Mouse (Mus musculus): Measurements from ENCODE around the gene Plac1. TPM values are rescaled to one million over a fixed set of nuclear protein-coding genes. Genes with fewer than 3 reads are reported as not detected.

The Plac1 gene
- polyA plus RNA-seq, 1 experiment = not detected

- 89% methylated on average over 3 of the region's 3 CpGs for WGBS
- H3K27me3 ChIP-seq (ENCODE audit: control insufficient read depth, insufficient read depth, low read length) = no peaks in the 10 kb centered on the region
- no peak for DNase-seq (ENCODE audit: low read depth in 1 of 2, low spot score in 2 of 2)
- no peak overlapping the region for H3K27ac ChIP-seq (ENCODE audit: insufficient read depth, low read length)
- H3K4me3 ChIP-seq (ENCODE audit: extremely low read depth, insufficient read depth, insufficient read length) = no peak overlapping the region
- TF ChIP-seq CTCF (IDR thresholded peaks at IDR 0.05; ENCODE audit: extremely low read depth, insufficient read depth, insufficient read length, insufficient replicate concordance) = no peak
- TF ChIP-seq POLR2A (IDR thresholded peaks at IDR 0.05; ENCODE audit: low read depth, low read length) = no peak
- no peaks in the 10 kb centered on the region for H3K4me1 ChIP-seq (ENCODE audit: control insufficient read depth, insufficient read depth, insufficient read length)
- no peaks in the 10 kb centered on the region for H3K36me3 ChIP-seq (ENCODE audit: control insufficient read depth, insufficient read depth, low read length)
Measured at GRCm38 (mm10) chrX:53099266-53099665, 140.6 kb downstream of the Plac1 start.

DNA sequence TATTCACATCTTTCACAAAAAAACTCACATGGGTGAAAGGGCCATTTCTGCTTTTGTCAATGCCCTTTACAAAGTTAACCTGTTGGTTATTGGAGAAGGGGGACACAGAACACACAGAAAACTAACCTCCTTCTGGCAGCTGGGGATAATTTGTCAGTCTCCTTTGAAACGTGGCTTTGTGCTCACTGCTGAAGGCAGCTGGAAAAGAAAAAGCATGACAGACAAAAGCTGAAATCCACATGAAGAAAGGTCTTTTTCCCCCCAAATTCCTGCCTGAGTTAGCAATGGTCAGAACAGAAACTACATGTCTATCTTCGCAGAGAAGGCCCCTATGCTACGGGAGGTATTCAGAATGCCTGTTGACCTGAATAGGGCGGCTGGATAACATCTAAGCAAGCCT, 141.6 kb downstream of the Plac1 start:
- Histone ChIP-seq H3K4me3 (ENCODE audit: extremely low read depth, insufficient read depth, insufficient read length) (no peak overlapping the region), H3K36me3 (ENCODE audit: control insufficient read depth, insufficient read depth, low read length) (no peaks in the 10 kb centered on the region), H3K27me3 (ENCODE audit: control insufficient read depth, insufficient read depth, low read length) (no peaks in the 10 kb centered on the region), H3K4me1 (ENCODE audit: control insufficient read depth, insufficient read depth, insufficient read length) (no peaks in the 10 kb centered on the region), H3K27ac (ENCODE audit: insufficient read depth, low read length) (no peak overlapping the region)
- no peak for DNase-seq (ENCODE audit: low read depth in 1 of 2, low spot score in 2 of 2)
- 89% methylated on average over 4 of the region's 4 CpGs for WGBS
- no peak for TF ChIP-seq CTCF (IDR thresholded peaks at IDR 0.05; ENCODE audit: extremely low read depth, insufficient read depth, insufficient read length, insufficient replicate concordance)
- no peak for TF ChIP-seq POLR2A (IDR thresholded peaks at IDR 0.05; ENCODE audit: low read depth, low read length)

- Histone ChIP-seq H3K4me1 (ENCODE audit: control insufficient read depth, insufficient read depth, insufficient read length) (no peaks in the 10 kb centered on the region), H3K27me3 (ENCODE audit: control insufficient read depth, insufficient read depth, low read length) (no peaks in the 10 kb centered on the region), H3K27ac (ENCODE audit: insufficient read depth, low read length) (no peak overlapping the region), H3K36me3 (ENCODE audit: control insufficient read depth, insufficient read depth, low read length) (no peaks in the 10 kb centered on the region), H3K4me3 (ENCODE audit: extremely low read depth, insufficient read depth, insufficient read length) (no peak overlapping the region)
- DNase-seq (ENCODE audit: low read depth in 1 of 2, low spot score in 2 of 2) = no peak
- WGBS = 84% methylated on average over 4 of the region's 4 CpGs
- TF ChIP-seq CTCF (IDR thresholded peaks at IDR 0.05; ENCODE audit: extremely low read depth, insufficient read depth, insufficient read length, insufficient replicate concordance) (no peak), POLR2A (IDR thresholded peaks at IDR 0.05; ENCODE audit: low read depth, low read length) (no peak)
Measured at GRCm38 (mm10) chrX:53097786-53098185, 142.1 kb downstream of the Plac1 start.

DNA sequence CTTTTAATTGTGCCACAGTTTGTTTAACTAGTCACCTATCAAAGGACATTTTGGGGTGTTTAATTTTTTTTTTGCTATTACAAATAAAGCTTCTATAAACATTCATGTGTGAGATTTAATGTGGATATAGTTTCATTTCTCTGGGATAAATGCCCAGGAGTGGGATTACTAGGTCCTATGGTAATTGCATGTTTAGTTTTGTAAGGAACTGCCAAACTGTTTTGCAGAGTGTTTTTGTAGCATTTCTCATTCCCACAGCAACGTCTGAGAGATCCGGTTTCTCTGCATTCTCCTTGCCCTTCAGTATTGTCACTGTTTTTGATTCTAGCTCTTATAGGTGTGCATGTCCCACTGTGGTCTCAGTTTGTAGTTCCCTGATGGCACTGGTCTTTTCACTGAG, 146.5 kb downstream of the Plac1 start:
- no peaks in the 10 kb centered on the region for H3K36me3 ChIP-seq (ENCODE audit: control insufficient read depth, insufficient read depth, low read length)
- DNase-seq (ENCODE audit: low read depth in 1 of 2, low spot score in 2 of 2) = no peak
- H3K4me3 ChIP-seq (ENCODE audit: extremely low read depth, insufficient read depth, insufficient read length) = no peak overlapping the region
- TF ChIP-seq CTCF (IDR thresholded peaks at IDR 0.05; ENCODE audit: extremely low read depth, insufficient read depth, insufficient read length, insufficient replicate concordance) (no peak), POLR2A (IDR thresholded peaks at IDR 0.05; ENCODE audit: low read depth, low read length) (no peak)
- 76% methylated on average over 2 of the region's 2 CpGs for WGBS
- no peaks in the 10 kb centered on the region for H3K27me3 ChIP-seq (ENCODE audit: control insufficient read depth, insufficient read depth, low read length)
- H3K4me1 ChIP-seq (ENCODE audit: control insufficient read depth, insufficient read depth, insufficient read length) = no peaks in the 10 kb centered on the region
- no peak overlapping the region for H3K27ac ChIP-seq (ENCODE audit: insufficient read depth, low read length)

GRCm38 (mm10) chrX:53088663-53089292, 151.1 kb downstream of the Plac1 start:
- Histone ChIP-seq H3K36me3 (ENCODE audit: control insufficient read depth, insufficient read depth, low read length) (no peaks in the 10 kb centered on the region), H3K27me3 (ENCODE audit: control insufficient read depth, insufficient read depth, low read length) (no peaks in the 10 kb centered on the region), H3K4me3 (ENCODE audit: extremely low read depth, insufficient read depth, insufficient read length) (no peak overlapping the region), H3K4me1 (ENCODE audit: control insufficient read depth, insufficient read depth, insufficient read length) (no peaks in the 10 kb centered on the region), H3K27ac (ENCODE audit: insufficient read depth, low read length) (no peak overlapping the region)
- TF ChIP-seq POLR2A (IDR thresholded peaks at IDR 0.05; ENCODE audit: low read depth, low read length) (no peak), CTCF (IDR thresholded peaks at IDR 0.05; ENCODE audit: extremely low read depth, insufficient read depth, insufficient read length, insufficient replicate concordance) (no peak)
- WGBS = 75% methylated on average over 5 of the region's 5 CpGs
- DNase-seq (ENCODE audit: low read depth in 1 of 2, low spot score in 2 of 2) = no peak

- TF ChIP-seq CTCF (IDR thresholded peaks at IDR 0.05; ENCODE audit: extremely low read depth, insufficient read depth, insufficient read length, insufficient replicate concordance) (no peak), POLR2A (IDR thresholded peaks at IDR 0.05; ENCODE audit: low read depth, low read length) (no peak)
- WGBS = 97% methylated on average over 1 of the region's 1 CpGs
- Histone ChIP-seq H3K27me3 (ENCODE audit: control insufficient read depth, insufficient read depth, low read length) (no peaks in the 10 kb centered on the region), H3K36me3 (ENCODE audit: control insufficient read depth, insufficient read depth, low read length) (no peaks in the 10 kb centered on the region), H3K4me1 (ENCODE audit: control insufficient read depth, insufficient read depth, insufficient read length) (no peaks in the 10 kb centered on the region), H3K27ac (ENCODE audit: insufficient read depth, low read length) (no peak overlapping the region), H3K4me3 (ENCODE audit: extremely low read depth, insufficient read depth, insufficient read length) (no peak overlapping the region)
- DNase-seq (ENCODE audit: low read depth in 1 of 2, low spot score in 2 of 2) = no peak
Measured at GRCm38 (mm10) chrX:53087202-53087601, 152.7 kb downstream of the Plac1 start.

GRCm38 (mm10) chrX:53085559-53085958, 154.4 kb downstream of the Plac1 start:
- Histone ChIP-seq H3K4me1 (ENCODE audit: control insufficient read depth, insufficient read depth, insufficient read length) (no peaks in the 10 kb centered on the region), H3K36me3 (ENCODE audit: control insufficient read depth, insufficient read depth, low read length) (no peaks in the 10 kb centered on the region), H3K4me3 (ENCODE audit: extremely low read depth, insufficient read depth, insufficient read length) (no peak overlapping the region), H3K27me3 (ENCODE audit: control insufficient read depth, insufficient read depth, low read length) (no peaks in the 10 kb centered on the region), H3K27ac (ENCODE audit: insufficient read depth, low read length) (no peak overlapping the region)
- TF ChIP-seq CTCF (IDR thresholded peaks at IDR 0.05; ENCODE audit: extremely low read depth, insufficient read depth, insufficient read length, insufficient replicate concordance) (no peak), POLR2A (IDR thresholded peaks at IDR 0.05; ENCODE audit: low read depth, low read length) (no peak)
- DNase-seq (ENCODE audit: low read depth in 1 of 2, low spot score in 2 of 2) = no peak
- 82% methylated on average over 5 of the region's 5 CpGs for whole genome bisulfite sequencing

Measured in spleen, adult 2 months (tissue).